Mouse (Mus musculus): ENCODE measurements around the gene Nsmce3. TPM values are rescaled to one million over a fixed set of nuclear protein-coding genes. Genes with fewer than 3 reads are reported as not detected.

The Nsmce3 gene
- polyA plus RNA-seq, 1 experiment: 2.7 TPM

GRCm38 (mm10) chr7:64906955-64907354, 34.2 kb upstream of the Nsmce3 start:
- TF ChIP-seq POLR2A (IDR thresholded peaks at IDR 0.05; ENCODE audit: low read depth, low read length) (no peak), CTCF (IDR thresholded peaks at IDR 0.05; ENCODE audit: extremely low read depth, insufficient read depth, insufficient read length, insufficient replicate concordance) (no peak)
- WGBS: 74% methylated on average over 5 of the region's 5 CpGs
- DNase-seq (ENCODE audit: low read depth in 1 of 2, low spot score in 2 of 2): no peak
- H3K4me1 ChIP-seq (ENCODE audit: control insufficient read depth, insufficient read depth, insufficient read length): no peaks in the 10 kb centered on the region
- H3K27ac ChIP-seq (ENCODE audit: insufficient read depth, low read length): no peak overlapping the region
- H3K4me3 ChIP-seq (ENCODE audit: extremely low read depth, insufficient read depth, insufficient read length): no peak overlapping the region
- no peaks in the 10 kb centered on the region for H3K36me3 ChIP-seq (ENCODE audit: control insufficient read depth, insufficient read depth, low read length)
- no peaks in the 10 kb centered on the region for H3K27me3 ChIP-seq (ENCODE audit: control insufficient read depth, insufficient read depth, low read length)

GRCm38 (mm10) chr7:64905506-64905905, 32.7 kb upstream of the Nsmce3 start:
- Histone ChIP-seq H3K27me3 (ENCODE audit: control insufficient read depth, insufficient read depth, low read length) (no peaks in the 10 kb centered on the region), H3K27ac (ENCODE audit: insufficient read depth, low read length) (no peak overlapping the region), H3K36me3 (ENCODE audit: control insufficient read depth, insufficient read depth, low read length) (no peaks in the 10 kb centered on the region), H3K4me3 (ENCODE audit: extremely low read depth, insufficient read depth, insufficient read length) (no peak overlapping the region), H3K4me1 (ENCODE audit: control insufficient read depth, insufficient read depth, insufficient read length) (no peaks in the 10 kb centered on the region)
- TF ChIP-seq CTCF (IDR thresholded peaks at IDR 0.05; ENCODE audit: extremely low read depth, insufficient read depth, insufficient read length, insufficient replicate concordance): no peak
- no peak for TF ChIP-seq POLR2A (IDR thresholded peaks at IDR 0.05; ENCODE audit: low read depth, low read length)
- DNase-seq (ENCODE audit: low read depth in 1 of 2, low spot score in 2 of 2): no peak
- 80% methylated on average over 3 of the region's 3 CpGs for WGBS

GRCm38 (mm10) chr7:64900249-64900648, 27.5 kb upstream of the Nsmce3 start:
- Histone ChIP-seq H3K4me1 (ENCODE audit: control insufficient read depth, insufficient read depth, insufficient read length) (no peaks in the 10 kb centered on the region), H3K4me3 (ENCODE audit: extremely low read depth, insufficient read depth, insufficient read length) (no peak overlapping the region)

GRCm38 (mm10) chr7:64896587-64896986, 23.8 kb upstream of the Nsmce3 start:
- no peak for TF ChIP-seq CTCF (IDR thresholded peaks at IDR 0.05; ENCODE audit: extremely low read depth, insufficient read depth, insufficient read length, insufficient replicate concordance)
- no peak overlapping the region for H3K27ac ChIP-seq (ENCODE audit: insufficient read depth, low read length)
- DNase-seq (ENCODE audit: low read depth in 1 of 2, low spot score in 2 of 2): no peak
- WGBS: 48% methylated on average over 6 of the region's 6 CpGs
- H3K4me1 ChIP-seq (ENCODE audit: control insufficient read depth, insufficient read depth, insufficient read length): no peaks in the 10 kb centered on the region
- no peaks in the 10 kb centered on the region for H3K27me3 ChIP-seq (ENCODE audit: control insufficient read depth, insufficient read depth, low read length)
- H3K4me3 ChIP-seq (ENCODE audit: extremely low read depth, insufficient read depth, insufficient read length): no peak overlapping the region
- no peaks in the 10 kb centered on the region for H3K36me3 ChIP-seq (ENCODE audit: control insufficient read depth, insufficient read depth, low read length)

More at GRCm38 (mm10) chr7:64900249-64900648, 27.5 kb upstream of the Nsmce3 start:
- no peak overlapping the region for H3K27ac ChIP-seq (ENCODE audit: insufficient read depth, low read length)
- no peaks in the 10 kb centered on the region for H3K36me3 ChIP-seq (ENCODE audit: control insufficient read depth, insufficient read depth, low read length)
- no peaks in the 10 kb centered on the region for H3K27me3 ChIP-seq (ENCODE audit: control insufficient read depth, insufficient read depth, low read length)
- WGBS: 77% methylated on average over 2 of the region's 2 CpGs
- no peak for TF ChIP-seq CTCF (IDR thresholded peaks at IDR 0.05; ENCODE audit: extremely low read depth, insufficient read depth, insufficient read length, insufficient replicate concordance)
- TF ChIP-seq POLR2A (IDR thresholded peaks at IDR 0.05; ENCODE audit: low read depth, low read length): no peak
- no peak for DNase-seq (ENCODE audit: low read depth in 1 of 2, low spot score in 2 of 2)

- Histone ChIP-seq H3K4me1 (ENCODE audit: control insufficient read depth, insufficient read depth, insufficient read length) (no peaks in the 10 kb centered on the region), H3K27ac (ENCODE audit: insufficient read depth, low read length) (no peak overlapping the region), H3K4me3 (ENCODE audit: extremely low read depth, insufficient read depth, insufficient read length) (no peak overlapping the region), H3K27me3 (ENCODE audit: control insufficient read depth, insufficient read depth, low read length) (no peaks in the 10 kb centered on the region), H3K36me3 (ENCODE audit: control insufficient read depth, insufficient read depth, low read length) (no peaks in the 10 kb centered on the region)
- 61% methylated on average over 5 of the region's 5 CpGs for WGBS
- DNase-seq (ENCODE audit: low read depth in 1 of 2, low spot score in 2 of 2): no peak
- TF ChIP-seq POLR2A (IDR thresholded peaks at IDR 0.05; ENCODE audit: low read depth, low read length): no peak
- TF ChIP-seq CTCF (IDR thresholded peaks at IDR 0.05; ENCODE audit: extremely low read depth, insufficient read depth, insufficient read length, insufficient replicate concordance): no peak
These were observed 22.9 kb upstream of the Nsmce3 start for GRCm38 (mm10) chr7:64895685-64896101.

GRCm38 (mm10) chr7:64891139-64891538, 18.3 kb upstream of the Nsmce3 start:
- H3K36me3 ChIP-seq (ENCODE audit: control insufficient read depth, insufficient read depth, low read length): no peaks in the 10 kb centered on the region
- DNase-seq (ENCODE audit: low read depth in 1 of 2, low spot score in 2 of 2): no peak
- WGBS: 76% methylated on average over 3 of the region's 3 CpGs
- no peaks in the 10 kb centered on the region; the same call in 1 of the 2 replicates for H3K4me1 ChIP-seq (ENCODE audit: control insufficient read depth, insufficient read depth, insufficient read length)
- TF ChIP-seq CTCF (IDR thresholded peaks at IDR 0.05; ENCODE audit: extremely low read depth, insufficient read depth, insufficient read length, insufficient replicate concordance) (no peak), POLR2A (IDR thresholded peaks at IDR 0.05; ENCODE audit: low read depth, low read length) (no peak)
- no peak overlapping the region for H3K27ac ChIP-seq (ENCODE audit: insufficient read depth, low read length)
- no peaks in the 10 kb centered on the region for H3K27me3 ChIP-seq (ENCODE audit: control insufficient read depth, insufficient read depth, low read length)
- no peak overlapping the region for H3K4me3 ChIP-seq (ENCODE audit: extremely low read depth, insufficient read depth, insufficient read length)

- TF ChIP-seq CTCF (IDR thresholded peaks at IDR 0.05; ENCODE audit: extremely low read depth, insufficient read depth, insufficient read length, insufficient replicate concordance): no peak
- no peak for TF ChIP-seq POLR2A (IDR thresholded peaks at IDR 0.05; ENCODE audit: low read depth, low read length)
- DNase-seq (ENCODE audit: low read depth in 1 of 2, low spot score in 2 of 2): no peak
- H3K4me3 ChIP-seq (ENCODE audit: extremely low read depth, insufficient read depth, insufficient read length): no peak overlapping the region
- no peaks in the 10 kb centered on the region; the same call in 1 of the 2 replicates for H3K4me1 ChIP-seq (ENCODE audit: control insufficient read depth, insufficient read depth, insufficient read length)
- 93% methylated on average over 9 of the region's 9 CpGs for WGBS
- no peak overlapping the region for H3K27ac ChIP-seq (ENCODE audit: insufficient read depth, low read length)
- H3K36me3 ChIP-seq (ENCODE audit: control insufficient read depth, insufficient read depth, low read length): no peaks in the 10 kb centered on the region
- H3K27me3 ChIP-seq (ENCODE audit: control insufficient read depth, insufficient read depth, low read length): no peaks in the 10 kb centered on the region
These were observed 17.1 kb upstream of the Nsmce3 start for GRCm38 (mm10) chr7:64889919-64890318.
